Mouse (Mus musculus) cerebral cortex, adult 2 months (tissue): ENCODE data around the gene Zfp975.

ENCODE experiments used
- WGBS: fragments of 180-500 bp; shearing (Covaris S2); methylation state at CpG from one replicate; pipeline ENCODE4 v1.1.7; 2018; 5-methylcytosine and 5-hydroxymethylcytosine counted together

The Zfp975 gene

DNA sequence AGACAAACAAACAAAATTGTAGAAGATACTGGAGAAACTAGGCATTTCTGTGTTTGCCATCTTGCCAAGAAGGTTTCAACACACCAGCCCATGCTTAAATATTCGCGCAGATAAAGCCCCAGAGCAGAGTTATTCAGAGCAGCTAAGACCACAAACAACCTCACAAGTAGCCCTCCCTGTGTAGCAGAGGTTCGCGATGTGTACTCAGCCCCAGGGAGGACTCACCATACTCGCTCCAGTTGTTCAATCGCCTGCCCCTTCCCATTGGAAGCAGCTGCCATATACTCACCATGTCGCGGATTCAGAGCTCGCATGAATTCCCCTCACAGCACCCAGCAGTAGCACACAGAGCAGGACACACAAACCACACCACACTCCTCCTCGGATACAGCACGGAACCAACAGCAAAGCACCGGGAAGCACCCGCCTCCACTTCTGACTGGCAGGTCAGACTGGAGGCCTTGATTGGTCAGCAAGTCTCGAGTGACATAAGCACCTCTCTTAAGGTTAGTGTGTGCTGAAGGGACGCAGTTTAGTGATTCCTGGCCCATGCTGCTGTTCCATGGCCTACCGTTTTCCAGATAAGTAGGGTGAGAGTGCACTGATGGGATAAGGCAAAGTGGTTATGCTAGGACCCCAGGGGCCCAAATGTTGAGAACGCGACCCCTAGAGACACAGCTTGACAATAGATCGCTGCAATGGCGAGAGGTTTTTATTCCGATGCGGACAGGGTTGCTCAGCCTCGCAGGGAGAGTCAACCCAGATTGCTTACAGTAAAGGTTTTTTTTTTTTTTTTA, at the start of gene Zfp975:
Gene Zfp975, minus strand, starts transcription at position 381 of the 797 bp plus-strand sequence.
- WGBS, result under 1% methylated on average over 23 of the region's 23 CpGs

GRCm38 (mm10) chr7:42738536-42739210, 46.1 kb upstream of the Zfp975 start:
- 83% methylated on average over 10 of the region's 10 CpGs for WGBS

- WGBS, result 86% methylated on average over 4 of the region's 4 CpGs
Measured at GRCm38 (mm10) chr7:42726917-42727316, 34.4 kb upstream of the Zfp975 start, which contains the start of gene Gm17067. Gene Gm17067 (minus strand): TSS chr7:42727017.

- WGBS, result 3% methylated on average over 4 of the region's 4 CpGs
Measured at GRCm38 (mm10) chr7:42693251-42693650, 709 bp upstream of the Zfp975 start.

DNA sequence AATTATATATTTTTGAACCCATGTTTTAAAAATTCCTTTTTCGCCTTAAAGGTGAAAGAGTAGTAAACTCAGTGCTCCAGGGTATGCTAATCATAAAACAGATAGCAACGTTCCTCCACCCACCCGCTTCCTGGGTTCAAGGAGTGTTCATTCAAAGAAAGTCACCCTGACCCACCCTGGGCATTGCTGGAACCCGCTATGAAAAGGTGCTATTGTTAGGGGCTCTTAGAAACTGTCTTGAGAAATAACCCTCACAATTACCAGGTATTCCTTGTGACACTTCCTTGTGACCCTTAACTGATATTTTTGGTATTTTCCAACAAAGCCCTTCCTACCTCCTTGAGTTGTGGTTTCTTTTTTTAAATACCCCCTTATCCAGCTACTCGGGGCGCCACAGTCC, 12.5 kb downstream of the Zfp975 start:
- WGBS, result 94% methylated on average over 6 of the region's 6 CpGs

- WGBS, result 72% methylated on average over 5 of the region's 5 CpGs
Measured at GRCm38 (mm10) chr7:42660140-42660539, 32.4 kb downstream of the Zfp975 start.

DNA sequence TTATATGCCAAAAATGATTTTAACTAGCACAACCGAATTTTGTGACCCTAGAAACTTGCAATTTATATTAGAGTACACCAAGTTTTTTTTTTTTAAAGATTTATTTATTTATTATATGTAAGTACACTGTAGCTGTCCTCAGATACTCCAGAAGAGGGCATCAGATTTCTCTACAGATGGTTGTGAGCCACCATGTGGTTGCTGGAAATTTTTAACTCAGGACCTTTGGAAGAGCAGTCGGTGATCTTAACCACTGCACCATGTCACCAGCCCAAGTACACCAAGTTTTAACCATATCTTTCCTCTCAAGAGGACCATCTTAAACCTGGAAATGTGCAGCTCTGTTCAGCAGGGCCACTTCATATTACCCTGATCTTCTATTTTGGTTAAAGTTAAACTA, 37.3 kb downstream of the Zfp975 start:
- WGBS, result 81% methylated on average over 2 of the region's 2 CpGs

DNA sequence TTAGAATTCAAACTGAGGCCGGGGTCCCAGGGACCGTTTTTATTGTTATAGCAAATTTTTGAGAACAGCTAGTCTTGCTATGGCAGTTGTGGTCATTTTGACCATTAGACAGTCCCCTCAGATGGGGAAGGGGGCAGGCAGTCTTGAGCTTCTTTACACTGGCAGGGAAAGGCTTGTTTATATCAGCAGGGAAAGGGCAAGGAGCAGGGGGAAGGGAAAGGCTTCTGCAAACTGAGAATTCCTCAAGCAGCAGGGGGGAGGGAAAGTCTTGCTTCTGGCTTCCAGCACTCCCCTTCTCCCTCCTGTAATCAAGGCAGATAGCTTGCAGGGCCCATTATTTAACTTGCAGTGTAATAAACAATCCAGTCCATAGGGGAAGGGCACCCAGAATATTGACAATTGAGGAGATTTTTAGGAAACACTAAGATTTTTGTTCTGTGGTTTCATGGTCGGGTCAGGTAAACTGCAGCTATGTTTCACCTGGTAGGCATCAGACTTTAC, 49.4 kb downstream of the Zfp975 start:
- WGBS, result 24% methylated on average over 3 of the region's 3 CpGs

GRCm38 (mm10) chr7:42642152-42643115, 50.1 kb downstream of the Zfp975 start, which contains the start of gene Zfp976:
Gene Zfp976 (minus strand): TSS chr7:42642588.
- WGBS, result 3% methylated on average over 25 of the region's 25 CpGs
